Mouse (Mus musculus) myocyte (in vitro differentiated cells): ENCODE measurements at regions not wholly inside any gene's neighbourhood (a gene's known extent, or its start where the extent isn't known, plus 50 kb on each side); places are given as distances from the start of the nearest gene placed in this dataset.
"Not testable (repeated sequence)": the region's sequence is repeated elsewhere in the genome, so short reads cannot be mapped to it uniquely, and the experiment has no call there.

Source experiments
- H3K27me3 ChIP-seq: one replicate; pipeline ENCODE4 v1.6.1; 2011; ENCODE audit not compliant: control insufficient read depth, insufficient read depth, insufficient read length
- H3K36me3 ChIP-seq: one replicate; pipeline ENCODE4 v1.6.1; 2011; ENCODE audit not compliant: control insufficient read depth, insufficient read depth
- H3K4me2 ChIP-seq: one replicate; pipeline ENCODE4 v1.6.1; 2011; ENCODE audit warnings: low read depth, control low read depth
- H3K4me3 ChIP-seq: one replicate; pipeline ENCODE4 v1.5.1; 2011; ENCODE audit warnings: mild to moderate bottlenecking, control low read depth, moderate library complexity
- H3K79me2 ChIP-seq: one replicate; pipeline ENCODE4 v1.6.1; 2011; ENCODE audit not compliant: control insufficient read depth, insufficient read depth
- H3ac ChIP-seq: one replicate; pipeline ENCODE4 v1.6.1; 2011; ENCODE audit not compliant: control insufficient read depth, insufficient read length
- CEBPB ChIP-seq: IDR thresholded peaks from 2 replicates; pipeline ENCODE4 v1.6.1; 2011; ENCODE audit warnings: mild to moderate bottlenecking, moderate library complexity; ENCODE audit not compliant: poor library complexity, insufficient read depth, severe bottlenecking
- E2F4 ChIP-seq: IDR thresholded peaks from one replicate; pipeline ENCODE4 v1.6.1; 2011; ENCODE audit warnings: mild to moderate bottlenecking, control low read depth, moderate library complexity; ENCODE audit not compliant: insufficient read depth
- MAX ChIP-seq: IDR thresholded peaks from one replicate; pipeline ENCODE4 v1.6.1; 2011; ENCODE audit warnings: low read depth, mild to moderate bottlenecking, control low read depth
- MYOD1 ChIP-seq, 3 experiments: IDR thresholded peaks; one replicate each; pipeline ENCODE4 v1.6.1; 2011; ENCODE audit warnings: control low read depth in 2 of 3, low read depth in 2 of 3, mild to moderate bottlenecking in 2 of 3, moderate library complexity in 1 of 3; ENCODE audit not compliant: insufficient read length in 2 of 3, control insufficient read depth in 1 of 3
- MYOG ChIP-seq, 3 experiments: IDR thresholded peaks; one replicate each; pipeline ENCODE4 v1.6.1; 2011; ENCODE audit warnings: control low read depth in 2 of 3, low read depth in 2 of 3, mild to moderate bottlenecking in 2 of 3; ENCODE audit not compliant: insufficient read length in 2 of 3, control insufficient read depth in 1 of 3, insufficient read depth in 1 of 3
- POLR2A ChIP-seq: IDR thresholded peaks from one replicate; pipeline ENCODE4 v1.6.1; 2011; ENCODE audit warnings: low read depth, mild to moderate bottlenecking, control low read depth, moderate library complexity; ENCODE audit not compliant: insufficient read length
- POLR2AphosphoS2 ChIP-seq: IDR thresholded peaks from one replicate; pipeline ENCODE4 v1.6.1; 2011; ENCODE audit warnings: low read depth, control low read depth; ENCODE audit not compliant: insufficient read length
- REST ChIP-seq: IDR thresholded peaks from one replicate; pipeline ENCODE4 v1.6.1; 2011; ENCODE audit warnings: mild to moderate bottlenecking, control low read depth, moderate library complexity; ENCODE audit not compliant: insufficient read depth, insufficient read length
- SRF ChIP-seq: IDR thresholded peaks from one replicate; pipeline ENCODE4 v1.6.1; 2011; ENCODE audit warnings: low read depth; ENCODE audit not compliant: control insufficient read depth, insufficient read length
- TCF12 ChIP-seq: IDR thresholded peaks from one replicate; pipeline ENCODE4 v1.6.1; 2011; ENCODE audit warnings: mild to moderate bottlenecking, control low read depth; ENCODE audit not compliant: poor library complexity, insufficient read depth, severe bottlenecking
- TCF3 ChIP-seq: IDR thresholded peaks from one replicate; pipeline ENCODE4 v1.6.1; 2011; ENCODE audit warnings: low read depth, control low read depth; ENCODE audit not compliant: insufficient read length
- USF1 ChIP-seq: IDR thresholded peaks from one replicate; pipeline ENCODE4 v1.6.1; 2011; ENCODE audit warnings: low read depth, mild to moderate bottlenecking, control low read depth, moderate library complexity

DNA sequence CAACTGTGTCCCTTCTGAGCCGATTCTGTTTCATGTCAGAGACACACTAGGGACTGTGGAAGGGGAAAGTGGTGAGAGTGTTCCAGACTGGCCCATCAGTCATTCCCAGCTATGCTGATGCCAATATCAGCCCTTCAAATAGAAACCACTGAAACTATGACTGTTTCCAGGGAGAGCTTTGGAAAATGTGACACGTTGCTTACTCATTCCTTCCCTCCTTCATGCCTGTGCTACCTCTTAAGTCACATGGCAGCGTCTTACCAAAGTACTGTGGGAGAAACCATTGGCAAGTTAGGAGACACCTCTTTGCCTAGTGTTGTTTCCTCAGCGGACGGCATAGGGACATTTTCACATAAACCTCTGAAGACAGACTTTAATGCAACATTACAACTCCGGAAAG lies 153.0 kb upstream of the Gm11146 start:
- Histone ChIP-seq H3K27me3 (no peaks in the 10 kb centered on the region), H3K36me3 (no peaks in the 10 kb centered on the region), H3K4me3 (no peak overlapping the region), H3K79me2 (no peaks in the 10 kb centered on the region), H3ac (no peak overlapping the region), H3K4me2 (no peak overlapping the region)
- no peak for TF ChIP-seq POLR2AphosphoS2
- TF ChIP-seq TCF12 = no peak
- TF ChIP-seq POLR2A = no peak
- TF ChIP-seq CEBPB = no peak
- TF ChIP-seq USF1 = peak; percentile 57

DNA sequence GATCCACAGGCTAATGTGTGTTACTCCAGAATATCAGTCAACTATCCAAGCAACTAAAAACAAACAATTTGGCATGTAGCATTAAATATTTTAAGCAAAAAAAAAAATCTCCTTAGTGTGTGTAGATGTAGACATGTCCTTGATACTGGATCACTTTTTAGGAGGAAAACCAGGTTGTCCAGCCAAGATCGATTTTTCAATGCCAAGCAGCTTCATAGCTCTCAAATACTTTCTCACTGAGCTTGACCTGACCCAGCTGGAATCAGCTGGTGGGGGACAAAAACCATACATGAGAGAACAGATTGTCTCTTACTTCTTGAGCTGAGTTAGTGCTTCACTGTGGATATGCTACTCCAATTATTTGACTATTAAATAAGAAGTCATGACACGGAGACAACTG lies 147.6 kb upstream of the Gm11146 start:
- Histone ChIP-seq H3K4me3 (no peak overlapping the region), H3K27me3 (no peaks in the 10 kb centered on the region), H3K79me2 (no peaks in the 10 kb centered on the region), H3ac (no peak overlapping the region), H3K4me2 (no peak overlapping the region), H3K36me3 (no peaks in the 10 kb centered on the region)
- TF ChIP-seq REST = no peak
- TF ChIP-seq POLR2A = no peak
- no peak for TF ChIP-seq MYOD1 (IDR thresholded peaks at IDR 0.05; ENCODE audit: control insufficient read depth in 1 of 3, insufficient read length in 2 of 3, low read depth in 2 of 3)
- no peak for TF ChIP-seq SRF
- TF ChIP-seq MYOG (IDR thresholded peaks at IDR 0.05; ENCODE audit: control insufficient read depth in 1 of 3, insufficient read depth in 1 of 3, insufficient read length in 2 of 3, low read depth in 2 of 3) = no peak
- TF ChIP-seq TCF12 = no peak
- no peak for TF ChIP-seq POLR2AphosphoS2
- TF ChIP-seq E2F4 = no peak
- TF ChIP-seq USF1 = no peak
- no peak for TF ChIP-seq TCF3
- TF ChIP-seq MAX = no peak
- no peak for TF ChIP-seq CEBPB

DNA sequence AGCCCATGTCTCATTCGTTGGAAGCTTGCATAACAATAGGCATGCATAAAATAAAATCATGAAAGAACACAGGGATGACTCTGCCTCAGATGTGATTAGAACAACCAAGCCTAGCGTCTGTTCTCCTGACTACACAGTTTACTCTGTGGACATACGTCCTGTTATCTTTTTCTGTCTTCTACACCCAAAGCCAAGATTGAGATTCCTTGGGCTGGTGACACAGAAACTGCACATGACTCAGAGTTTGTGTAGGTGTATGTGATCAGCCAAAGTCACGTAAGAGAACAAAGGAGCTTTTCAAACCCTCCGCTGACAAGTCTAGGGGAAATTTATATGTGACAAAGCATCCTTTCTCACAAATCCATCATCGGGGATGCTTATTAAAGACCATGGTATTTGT lies 141.9 kb upstream of the Gm11146 start:
- no peak overlapping the region for H3K4me3 ChIP-seq
- H3K36me3 ChIP-seq = no peaks in the 10 kb centered on the region
- no peak overlapping the region for H3ac ChIP-seq
- no peaks in the 10 kb centered on the region for H3K79me2 ChIP-seq
- H3K27me3 ChIP-seq = no peaks in the 10 kb centered on the region
- TF ChIP-seq MYOG (IDR thresholded peaks at IDR 0.05; ENCODE audit: control insufficient read depth in 1 of 3, insufficient read depth in 1 of 3, insufficient read length in 2 of 3, low read depth in 2 of 3) (no peak), POLR2AphosphoS2 (no peak), TCF12 (no peak)
- no peak overlapping the region for H3K4me2 ChIP-seq

DNA sequence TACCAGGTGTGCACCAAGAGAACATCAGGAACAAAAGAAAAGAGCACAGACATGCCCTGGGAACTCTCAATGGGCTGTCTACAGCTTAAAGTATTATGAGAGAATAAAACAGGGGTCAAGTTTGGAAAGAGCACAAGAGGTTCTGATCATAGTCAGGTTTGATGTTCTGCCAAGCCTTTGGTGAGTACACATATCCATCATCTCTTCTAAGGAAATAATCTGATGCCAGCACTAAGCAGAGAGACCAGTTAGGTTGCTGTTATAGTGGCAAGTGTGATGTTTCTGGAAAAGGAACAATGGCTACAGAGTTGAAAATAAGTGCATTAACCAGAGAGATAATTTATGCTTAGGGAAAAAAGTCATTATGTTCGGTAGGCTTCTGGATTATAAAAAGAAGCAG lies 136.9 kb upstream of the Gm11146 start:
- Histone ChIP-seq H3K79me2 (no peaks in the 10 kb centered on the region), H3K4me3 (no peak overlapping the region), H3K36me3 (no peaks in the 10 kb centered on the region), H3ac (no peak overlapping the region), H3K27me3 (no peaks in the 10 kb centered on the region), H3K4me2 (no peak overlapping the region)
- no peak for TF ChIP-seq E2F4
- TF ChIP-seq POLR2A = no peak
- no peak for TF ChIP-seq REST
- TF ChIP-seq CEBPB = no peak
- no peak for TF ChIP-seq USF1
- TF ChIP-seq MYOG (IDR thresholded peaks at IDR 0.05; ENCODE audit: control insufficient read depth in 1 of 3, insufficient read depth in 1 of 3, insufficient read length in 2 of 3, low read depth in 2 of 3) = no peak
- TF ChIP-seq TCF12 = no peak
- no peak for TF ChIP-seq TCF3
- no peak for TF ChIP-seq MAX
- no peak for TF ChIP-seq SRF
- no peak for TF ChIP-seq POLR2AphosphoS2
- TF ChIP-seq MYOD1 (IDR thresholded peaks at IDR 0.05; ENCODE audit: control insufficient read depth in 1 of 3, insufficient read length in 2 of 3, low read depth in 2 of 3) = no peak

DNA sequence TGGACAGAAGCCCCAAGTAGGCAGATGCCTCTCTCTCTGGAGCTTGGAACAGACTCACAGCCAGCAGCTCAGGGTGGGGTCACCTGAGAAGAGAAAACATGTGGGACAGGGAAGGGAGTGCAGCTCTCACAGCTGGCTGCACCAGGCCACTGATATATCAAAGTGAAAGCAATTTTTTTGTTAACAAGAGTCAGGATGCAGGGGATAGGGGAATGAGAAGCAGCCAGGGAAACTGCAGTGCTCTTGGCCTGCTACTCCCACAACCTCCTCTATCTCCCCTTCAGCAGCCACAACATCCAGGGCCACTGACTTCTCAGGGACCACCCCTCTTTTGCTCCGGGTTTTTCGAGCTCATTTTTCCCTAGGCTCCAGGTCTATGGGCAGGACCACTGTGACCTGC lies 117.5 kb upstream of the Gm11146 start:
- H3K4me2 ChIP-seq = no peak overlapping the region
- no peaks in the 10 kb centered on the region for H3K27me3 ChIP-seq
- TF ChIP-seq MYOD1 (IDR thresholded peaks at IDR 0.05; ENCODE audit: control insufficient read depth in 1 of 3, insufficient read length in 2 of 3, low read depth in 2 of 3) = no peak
- no peak for TF ChIP-seq MAX
- no peak for TF ChIP-seq MYOG (IDR thresholded peaks at IDR 0.05; ENCODE audit: control insufficient read depth in 1 of 3, insufficient read depth in 1 of 3, insufficient read length in 2 of 3, low read depth in 2 of 3)
- H3ac ChIP-seq = no peak overlapping the region
- no peaks in the 10 kb centered on the region for H3K36me3 ChIP-seq
- no peak overlapping the region for H3K4me3 ChIP-seq
- no peaks in the 10 kb centered on the region for H3K79me2 ChIP-seq

DNA sequence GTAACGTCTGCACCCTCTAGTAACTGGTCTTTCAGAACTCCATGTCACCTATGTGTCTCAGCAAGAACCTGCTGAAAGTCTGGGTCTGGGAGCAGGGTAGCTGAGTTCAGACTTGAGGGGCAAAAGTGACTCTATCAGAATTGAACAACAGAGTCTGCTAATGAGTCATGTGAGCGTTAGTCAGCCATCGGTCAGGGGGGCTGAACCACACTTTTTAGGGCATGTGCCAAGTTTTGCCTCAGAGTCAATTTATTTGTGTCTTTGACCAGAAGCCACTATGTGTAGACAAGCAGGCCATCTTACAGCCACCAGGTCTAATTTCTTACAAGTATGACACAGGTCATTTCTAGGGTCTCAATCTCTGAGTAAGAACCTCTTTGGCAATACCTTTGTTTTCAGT lies 115.9 kb upstream of the Gm11146 start:
- not testable (repeated sequence) for H3K79me2 ChIP-seq, H3ac ChIP-seq, H3K4me3 ChIP-seq, H3K27me3 ChIP-seq, H3K36me3 ChIP-seq
- peak overlapping the region; percentile 25 for H3K4me2 ChIP-seq
- TF ChIP-seq USF1 = peak; percentile 48
